Mouse (Mus musculus): Measurements from ENCODE around the gene Jtb. TPM values are rescaled to one million over a fixed set of nuclear protein-coding genes. Genes with fewer than 3 reads are reported as not detected.

Gene Jtb
- total and polyA plus RNA-seq, 3 experiments: 103 to 107 TPM; not detected in 1

DNA sequence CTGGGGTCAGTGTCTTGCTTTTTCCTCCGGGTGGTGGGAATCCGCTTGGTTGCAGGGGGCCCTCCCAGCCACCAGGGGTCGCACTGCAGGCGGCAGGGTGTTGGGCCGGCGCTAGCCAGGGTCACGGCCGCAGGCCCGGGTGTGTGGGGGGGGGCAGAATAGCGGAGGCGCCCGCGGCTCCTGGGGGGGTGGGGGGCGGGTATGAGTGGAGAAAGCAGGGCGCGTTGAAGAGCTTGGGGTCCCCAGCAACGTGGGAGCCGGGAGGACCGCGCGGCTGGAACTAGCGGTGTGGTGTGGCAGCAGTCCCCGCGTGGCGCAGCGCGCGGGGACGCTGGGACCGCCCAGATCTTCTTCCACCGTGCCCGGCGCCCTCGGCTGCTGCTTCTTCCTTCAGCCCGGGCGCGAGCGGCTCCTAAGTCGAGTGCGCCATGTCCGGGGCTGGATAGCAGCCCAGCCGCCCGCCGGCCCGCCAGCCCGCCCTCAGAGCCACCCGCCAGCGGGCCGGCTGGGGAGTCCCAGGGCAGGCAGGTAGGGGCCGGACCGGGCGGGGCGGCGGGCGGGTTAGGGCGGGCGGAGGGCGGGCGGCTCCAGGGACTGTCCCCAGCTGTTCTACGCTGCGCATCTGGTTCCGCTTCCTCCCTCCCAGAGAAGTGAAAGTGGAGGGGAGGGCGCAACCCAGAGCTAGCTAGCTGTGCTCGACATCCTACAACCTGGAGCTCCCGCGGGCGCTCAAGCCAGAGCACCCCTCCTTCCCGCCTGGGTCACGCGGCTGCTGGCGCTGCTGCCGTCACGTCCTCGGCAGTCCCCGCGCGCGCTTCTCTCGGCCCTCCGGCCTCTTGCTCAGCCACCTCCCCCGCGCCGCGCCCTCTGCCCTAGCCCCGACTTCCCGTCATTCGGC, 33.9 kb downstream of the Jtb start, which contains the start of gene Dennd4b (continued):
- TF ChIP-seq MYB (IDR thresholded peaks at IDR 0.05; ENCODE audit: low read depth, low read length): no peak
- TF ChIP-seq NELFE (IDR thresholded peaks at IDR 0.05; ENCODE audit: low read depth, low read length): peak; percentile 91
- TF ChIP-seq POLR2AphosphoS5 (IDR thresholded peaks at IDR 0.05; ENCODE audit: borderline replicate concordance, low read depth, low read length): no peak
- TF ChIP-seq TCF12 (IDR thresholded peaks at IDR 0.05; ENCODE audit: low read depth, low read length): peak; percentile 48
- peak; percentile 46; the same call in 1 of the 2 replicates for TF ChIP-seq KAT2A (conservative IDR thresholded peaks at IDR 0.05; ENCODE audit: low read depth, low read length)
- TF ChIP-seq BHLHE40 (IDR thresholded peaks at IDR 0.05; ENCODE audit: borderline replicate concordance, low read depth, low read length): peak; percentile 35; the same call in 1 of the 2 replicates
- TF ChIP-seq RCOR1 (IDR thresholded peaks at IDR 0.05; ENCODE audit: low read depth, low read length): peak; percentile 13; the same call in 1 of the 2 replicates
- no peak for TF ChIP-seq CHD2 (IDR thresholded peaks at IDR 0.05; ENCODE audit: low read length)
- no peak for TF ChIP-seq USF2 (IDR thresholded peaks at IDR 0.05; ENCODE audit: borderline replicate concordance in 1 of 2, insufficient read depth in 1 of 2, low read depth in 1 of 2, low read length in 2 of 2)
- peak; percentile 59 for TF ChIP-seq NRF1 (IDR thresholded peaks at IDR 0.05; ENCODE audit: insufficient read depth, low read depth, low read length, poor library complexity, severe bottlenecking)
- peak; percentile 24; the same call in 1 of the 2 replicates for TF ChIP-seq POLR2AphosphoS2 (IDR thresholded peaks at IDR 0.05; ENCODE audit: low read length)

DNA sequence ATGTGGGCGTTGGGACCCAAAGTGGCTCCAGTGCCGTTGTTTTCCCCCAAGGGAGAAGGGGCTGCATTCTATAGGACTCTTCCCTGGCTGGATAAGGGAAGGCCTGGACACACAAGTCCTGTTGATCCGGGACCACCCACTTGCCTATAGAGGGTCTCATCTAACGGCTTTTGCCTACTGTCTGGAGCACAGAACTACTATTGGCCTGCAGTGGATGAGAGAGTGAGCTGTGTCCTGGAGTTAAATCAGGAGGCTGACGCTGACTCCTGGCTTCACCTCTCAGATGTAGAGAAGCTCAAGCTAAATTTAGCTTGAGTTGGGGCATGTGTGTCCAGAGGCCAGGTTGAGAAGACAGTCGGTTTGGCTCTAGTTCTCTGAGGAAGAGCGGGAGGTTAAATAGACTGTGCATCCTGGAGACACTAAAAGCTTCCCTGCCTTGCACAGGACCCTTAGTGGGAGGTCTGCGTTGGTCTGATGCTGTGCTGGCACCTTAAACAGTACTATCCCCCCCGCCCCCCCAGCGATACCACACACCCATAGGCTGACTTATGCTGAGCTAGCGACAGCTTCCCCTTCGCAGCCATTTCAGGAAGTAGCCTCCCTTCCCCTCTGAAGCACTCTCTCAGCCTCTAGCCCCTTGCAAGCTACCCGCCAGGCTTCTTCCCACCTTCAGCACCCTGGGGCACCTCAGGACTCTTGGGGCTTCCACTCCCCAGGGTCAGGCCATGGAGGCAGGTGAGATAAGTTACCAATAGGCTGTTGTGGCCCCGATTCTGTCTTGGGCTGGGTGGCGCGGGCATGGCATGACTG, 34.7 kb downstream of the Jtb start:
- Histone ChIP-seq H3K9ac (ENCODE audit: control insufficient read depth, low read depth, low read length, poor library complexity, severe bottlenecking) (peak overlapping the region; percentile 88), H3K36me3 (ENCODE audit: control insufficient read depth in 1 of 2, insufficient read depth in 2 of 2, low read length in 2 of 2) (peaks cover 2 to 26% of the 10 kb centered on the region in 2 experiments; a peak in 3 of 4 replicates), H3K9me3 (replicated peaks; ENCODE audit: insufficient read depth, low read length) (no peaks in the 10 kb centered on the region), H3K27ac (ENCODE audit: control insufficient read depth, low read depth, low read length) (peak overlapping the region; percentile 87), H3K79me2 (ENCODE audit: control insufficient read depth, insufficient read depth, low read length, poor library complexity) (peaks cover 22% of the 10 kb centered on the region), H3K27me3 (ENCODE audit: control insufficient read depth in 1 of 2, insufficient read depth in 2 of 2, low read length in 2 of 2) (no peaks in the 10 kb centered on the region), H3K4me3 (ENCODE audit: control insufficient read depth in 1 of 2, insufficient read depth in 1 of 2, low read depth in 2 of 2, low read length in 2 of 2) (peak overlapping the region; percentile 73 to 76), H3K4me1 (ENCODE audit: control insufficient read depth in 1 of 2, insufficient read depth in 2 of 2, low read length in 2 of 2) (peaks cover 4 to 29% of the 10 kb centered on the region in 2 experiments)
- peak; percentile 96 for DNase-seq (ENCODE audit: low read depth, low spot score)
- TF ChIP-seq POLR2AphosphoS5 (IDR thresholded peaks at IDR 0.05; ENCODE audit: borderline replicate concordance, low read depth, low read length) (0 out of 2 replicates have a peak, but pooled peaks have one; percentile 9), MYC (IDR thresholded peaks at IDR 0.05; ENCODE audit: low read depth, low read length) (peak; percentile 38; the same call in 1 of the 2 replicates), ZKSCAN1 (IDR thresholded peaks at IDR 0.05; ENCODE audit: low read depth, low read length) (no peak), POLR2AphosphoS2 (IDR thresholded peaks at IDR 0.05; ENCODE audit: low read length) (peak; percentile 64), SMC3 (IDR thresholded peaks at IDR 0.05; ENCODE audit: low read depth, low read length) (no peak; the same call in 1 of the 2 replicates), TAL1 (IDR thresholded peaks at IDR 0.05; ENCODE audit: low read length) (no peak), MXI1 (IDR thresholded peaks at IDR 0.05; ENCODE audit: low read depth, low read length) (peak; percentile 56), NELFE (IDR thresholded peaks at IDR 0.05; ENCODE audit: low read depth, low read length) (peak; percentile 87), CHD2 (IDR thresholded peaks at IDR 0.05; ENCODE audit: low read length) (no peak), POLR2A (IDR thresholded peaks at IDR 0.05; ENCODE audit: control insufficient read depth in 1 of 2, insufficient read depth in 1 of 2, low read depth in 1 of 2, low read length in 2 of 2, poor library complexity in 1 of 2) (peak; percentile 55 to 84), NRF1 (IDR thresholded peaks at IDR 0.05; ENCODE audit: insufficient read depth, low read depth, low read length, poor library complexity, severe bottlenecking) (no peak), JUND (IDR thresholded peaks at IDR 0.05; ENCODE audit: low read depth, low read length) (no peak), TCF12 (IDR thresholded peaks at IDR 0.05; ENCODE audit: low read depth, low read length) (peak; percentile 56; the same call in 1 of the 2 replicates), HCFC1 (IDR thresholded peaks at IDR 0.05; ENCODE audit: low read depth, low read length) (peak; percentile 78), SIN3A (IDR thresholded peaks at IDR 0.05; ENCODE audit: low read length) (peak; percentile 55), ZMIZ1 (IDR thresholded peaks at IDR 0.05; ENCODE audit: low read depth, low read length) (peak; percentile 95), KAT2A (conservative IDR thresholded peaks at IDR 0.05; ENCODE audit: low read depth, low read length) (0 out of 2 replicates have a peak, but pooled peaks have one; percentile 2), MEF2A (IDR thresholded peaks at IDR 0.05; ENCODE audit: extremely low read depth, insufficient replicate concordance, low read depth, low read length, poor library complexity, severe bottlenecking) (no peak), MAFK (IDR thresholded peaks at IDR 0.05; ENCODE audit: borderline replicate concordance, low read depth, low read length) (peak; percentile 21; the same call in 1 of the 2 replicates), E2F4 (IDR thresholded peaks at IDR 0.05; ENCODE audit: borderline replicate concordance, low read depth, low read length) (0 out of 2 replicates have a peak, but pooled peaks have one; percentile 4), TBP (IDR thresholded peaks at IDR 0.05; ENCODE audit: low read depth, low read length) (peak; percentile 94), EP300 (IDR thresholded peaks at IDR 0.05; ENCODE audit: low read depth in 1 of 2, low read length in 2 of 2) (no peak; a peak in 1 of 4 replicates), ELF1 (IDR thresholded peaks at IDR 0.05; ENCODE audit: low read depth, low read length) (peak; percentile 93), RCOR1 (IDR thresholded peaks at IDR 0.05; ENCODE audit: low read depth, low read length) (no peak; the same call in 1 of the 2 replicates), USF2 (IDR thresholded peaks at IDR 0.05; ENCODE audit: borderline replicate concordance in 1 of 2, insufficient read depth in 1 of 2, low read depth in 1 of 2, low read length in 2 of 2) (no peak)
